Mouse (Mus musculus): ENCODE measurements around the gene Dnajb2.

DNA sequence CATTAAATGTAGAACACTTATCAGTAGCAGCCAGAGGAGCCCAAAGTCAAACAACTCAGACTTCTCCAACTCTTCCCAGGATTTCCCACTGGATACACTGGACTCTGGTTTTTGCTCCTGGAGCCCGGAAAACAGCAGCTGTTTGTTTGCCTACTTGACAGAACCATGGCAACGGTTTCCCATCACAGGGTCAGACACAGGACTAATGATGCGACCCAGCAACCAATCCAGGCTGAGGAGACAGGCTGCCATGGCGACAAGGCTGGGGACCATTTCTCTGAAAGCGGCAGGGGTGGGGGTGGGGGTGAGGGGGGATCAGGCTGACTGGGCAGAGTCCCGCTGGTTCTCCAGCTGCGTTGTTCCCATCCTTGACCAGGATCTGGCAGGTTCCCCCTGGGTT, 53.2 kb downstream of the Dnajb2 start:
- no peak for TF ChIP-seq CTCF (IDR thresholded peaks at IDR 0.05; ENCODE audit: low read depth)
- no peak for TF ChIP-seq EP300 (IDR thresholded peaks at IDR 0.05; ENCODE audit: low read depth)
